Mouse (Mus musculus): ENCODE measurements around the gene Aqp3. TPM values are rescaled to one million over a fixed set of nuclear protein-coding genes. Genes with fewer than 3 reads are reported as not detected.

Aqp3 gene
- total RNA-seq (2021), result not detected
- long read RNA-seq, experiment 1, result 0 reads
- long read RNA-seq, experiment 2, result 0 reads

GRCm38 (mm10) chr4:41097871-41098576 is at the start of gene Aqp3:
Aqp3 (minus strand) TSS chr4:41098183.
- TF ChIP-seq CTCF (IDR thresholded peaks at IDR 0.05), result no peak
- intact Hi-C loops (cut with DNase I), result no loop called here
- peak in 1 of 2 experiments; percentile 19 for DNase-seq (ENCODE audit: extremely low spot score in 1 of 2, low spot score in 2 of 2)
- peak within 1 kb of the TSS; percentile 43 for H3K4me3 ChIP-seq
- H3K27ac ChIP-seq, result no peak within 1 kb of the TSS

GRCm38 (mm10) chr4:41142601-41143000 is 44.6 kb upstream of the Aqp3 start:
- no peak for TF ChIP-seq CTCF (IDR thresholded peaks at IDR 0.05)
- intact Hi-C loops (cut with DNase I), result no loop called here
- DNase-seq (ENCODE audit: extremely low spot score in 1 of 2, low spot score in 2 of 2), result no peak
- H3K27ac ChIP-seq, result no peak overlapping the region
- H3K4me3 ChIP-seq, result no peak overlapping the region

GRCm38 (mm10) chr4:41140174-41140875 is 42.3 kb upstream of the Aqp3 start:
- intact Hi-C loops (cut with DNase I), result no loop called here
- no peak for TF ChIP-seq CTCF (IDR thresholded peaks at IDR 0.05)
- no peak for DNase-seq (ENCODE audit: extremely low spot score in 1 of 2, low spot score in 2 of 2)
- no peak overlapping the region for H3K27ac ChIP-seq
- no peak overlapping the region for H3K4me3 ChIP-seq

DNA sequence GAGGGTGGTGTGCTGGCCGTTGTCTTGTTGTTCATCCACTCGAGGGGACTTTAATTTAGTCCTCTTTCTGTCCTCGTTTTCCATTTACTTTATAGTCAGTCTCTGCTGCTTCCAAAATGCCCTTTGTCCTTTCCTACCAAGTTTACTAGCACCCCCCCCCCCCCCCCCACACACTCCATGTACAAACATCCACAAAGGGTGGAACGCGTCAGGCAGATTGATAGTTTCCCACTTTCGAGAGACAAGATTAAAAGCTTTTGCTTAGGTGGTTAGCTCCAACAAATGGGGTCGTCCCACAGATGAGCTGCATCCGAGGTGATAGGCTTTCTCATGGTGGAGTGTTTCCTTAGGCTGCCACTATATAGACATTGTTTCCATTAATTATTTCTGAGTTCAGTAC is 38.8 kb upstream of the Aqp3 start:
- no peak for DNase-seq (ENCODE audit: extremely low spot score in 1 of 2, low spot score in 2 of 2)
- no peak for TF ChIP-seq CTCF (IDR thresholded peaks at IDR 0.05)
- Histone ChIP-seq H3K4me3 (peak overlapping the region; percentile 58), H3K27ac (peak overlapping the region; percentile 95)
- intact Hi-C loops (cut with DNase I), result loop anchor here (5.0 kb wide), 1 partner anchor 140 kb away; the partner anchor contains the start of gene Ubap2

GRCm38 (mm10) chr4:41136454-41136805 is 38.4 kb upstream of the Aqp3 start:
- no peak for TF ChIP-seq CTCF (IDR thresholded peaks at IDR 0.05)
- DNase-seq (ENCODE audit: extremely low spot score in 1 of 2, low spot score in 2 of 2), result no peak
- peak overlapping the region; percentile 58 for H3K4me3 ChIP-seq
- H3K27ac ChIP-seq, result peak overlapping the region; percentile 95
- intact Hi-C loops (cut with DNase I), result loop anchor here (5.0 kb wide), 1 partner anchor 141 kb away; the partner anchor contains the start of gene Ubap2

DNA sequence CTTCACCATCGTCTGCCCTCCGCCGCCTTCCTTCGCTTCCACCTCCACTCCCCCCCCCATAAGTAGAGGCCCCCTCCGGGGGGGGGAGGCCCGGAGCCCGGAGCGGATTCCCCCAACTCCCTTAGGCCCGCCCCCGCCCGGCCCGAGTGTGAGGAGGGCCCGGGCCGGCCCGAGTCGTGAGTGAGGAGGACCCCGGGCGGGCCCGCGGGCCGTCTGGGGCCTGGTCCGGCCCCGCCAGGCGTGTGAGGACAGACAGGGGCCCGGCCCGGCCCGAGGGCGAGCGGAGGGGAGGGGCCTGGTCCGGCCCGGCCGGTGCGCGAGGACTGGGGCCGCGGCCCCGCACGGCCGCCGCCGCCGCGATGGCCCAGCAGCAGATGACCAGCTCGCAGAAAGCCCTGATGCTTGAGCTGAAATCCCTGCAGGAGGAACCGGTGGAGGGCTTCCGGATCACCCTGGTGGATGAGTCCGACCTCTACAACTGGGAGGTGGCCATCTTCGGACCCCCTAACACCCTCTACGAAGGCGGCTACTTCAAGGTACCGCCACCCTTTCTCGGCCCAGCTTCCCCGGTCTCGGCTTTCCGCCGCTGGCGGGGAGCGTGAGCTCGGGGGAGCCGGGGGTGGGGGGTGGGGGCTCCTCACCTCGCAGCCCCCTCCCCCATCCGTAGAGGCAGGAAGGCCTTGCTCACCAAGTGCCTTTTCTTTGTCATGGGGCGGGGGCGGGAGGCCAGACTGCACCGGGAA is 37.9 kb upstream of the Aqp3 start, which contains the start of gene Ube2r2:
Ube2r2 (plus strand) TSS at position 33 of the 743 bp plus-strand sequence.
- H3K4me3 ChIP-seq, result peak within 1 kb of the TSS; percentile 58
- TF ChIP-seq CTCF (IDR thresholded peaks at IDR 0.05), result no peak; the same call in 1 of the 2 replicates
- peak within 1 kb of the TSS; percentile 95 for H3K27ac ChIP-seq
- intact Hi-C loops (cut with DNase I), result loop anchor here (5.0 kb wide), 1 partner anchor 141 kb away; the partner anchor contains the start of gene Ubap2
- DNase-seq (ENCODE audit: extremely low spot score in 1 of 2, low spot score in 2 of 2), result peak; percentile 38 to 58

DNA sequence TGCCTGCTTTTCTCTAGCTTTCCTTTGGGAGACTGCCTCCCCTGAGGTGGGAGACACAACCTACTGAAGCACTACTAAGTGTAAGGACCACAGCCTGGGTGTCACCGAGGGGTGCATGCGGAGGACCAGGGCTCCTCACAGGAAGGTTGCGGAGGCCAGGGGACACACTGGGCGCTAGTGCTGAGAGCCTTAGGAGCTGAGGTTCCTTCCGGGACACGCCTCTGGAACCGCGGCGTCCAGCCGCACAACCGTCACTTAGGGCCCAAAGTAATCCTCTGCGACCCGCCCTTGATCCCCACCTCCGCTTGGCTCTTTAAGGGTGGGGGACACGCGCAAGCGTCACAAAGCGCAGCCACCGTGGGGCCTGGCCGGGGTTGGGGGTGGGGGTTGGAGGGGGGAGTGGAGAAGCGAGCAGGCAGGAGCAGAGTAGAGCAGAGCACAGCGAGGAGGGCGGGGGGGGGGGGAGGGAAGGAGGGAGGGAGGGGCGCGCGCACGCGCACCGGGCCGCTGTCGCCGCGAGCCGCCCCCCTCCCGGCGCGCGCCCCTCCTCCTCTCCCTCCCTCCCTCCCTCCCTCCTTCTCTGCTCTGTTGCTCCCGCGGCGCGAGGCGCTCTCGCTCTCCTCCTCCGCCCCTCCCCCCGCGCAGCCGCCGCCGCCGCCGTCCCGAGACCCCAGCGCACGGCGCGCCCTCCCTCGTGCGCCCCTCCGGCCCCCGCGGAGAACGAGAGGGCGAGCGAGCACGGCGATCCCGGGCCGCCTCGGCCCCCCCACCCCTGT is 37.1 kb upstream of the Aqp3 start:
- TF ChIP-seq CTCF (IDR thresholded peaks at IDR 0.05), result no peak
- Histone ChIP-seq H3K4me3 (peak overlapping the region; percentile 58), H3K27ac (peak overlapping the region; percentile 95)
- intact Hi-C loops (cut with DNase I), result loop anchor here (5.0 kb wide), 3 partner anchors 142 to 247 kb away; partner anchors contain the start of gene Ubap2
- DNase-seq (ENCODE audit: extremely low spot score in 1 of 2, low spot score in 2 of 2), result peak; percentile 68 to 79

- Histone ChIP-seq H3K4me3 (no peak overlapping the region), H3K27ac (no peak overlapping the region)
- intact Hi-C loops (cut with DNase I), result loop anchor here (5.0 kb wide), 2 partner anchors 154 to 249 kb away; no protein-coding TSS in a partner anchor
- DNase-seq (ENCODE audit: extremely low spot score in 1 of 2, low spot score in 2 of 2), result no peak
- no peak for TF ChIP-seq CTCF (IDR thresholded peaks at IDR 0.05)
Observed at GRCm38 (mm10) chr4:41133529-41134291, 35.7 kb upstream of the Aqp3 start.

GRCm38 (mm10) chr4:41132471-41132870 is 34.5 kb upstream of the Aqp3 start:
- Histone ChIP-seq H3K27ac (no peak overlapping the region), H3K4me3 (no peak overlapping the region)
- no peak for TF ChIP-seq CTCF (IDR thresholded peaks at IDR 0.05)
- intact Hi-C loops (cut with DNase I), result loop anchor here (5.0 kb wide), 2 partner anchors 155 to 250 kb away; no protein-coding TSS in a partner anchor
- no peak for DNase-seq (ENCODE audit: extremely low spot score in 1 of 2, low spot score in 2 of 2)

- no peak for TF ChIP-seq CTCF (IDR thresholded peaks at IDR 0.05)
- intact Hi-C loops (cut with DNase I), result loop anchor here (1.0 to 5.0 kb wide), 4 partner anchors 36 to 252 kb away; no protein-coding TSS in a partner anchor
- Histone ChIP-seq H3K27ac (no peak overlapping the region), H3K4me3 (no peak overlapping the region)
- DNase-seq (ENCODE audit: extremely low spot score in 1 of 2, low spot score in 2 of 2), result no peak
Observed at GRCm38 (mm10) chr4:41129836-41130235, 31.9 kb upstream of the Aqp3 start.
